Mouse (Mus musculus) limb, embryonic 11.5 days (tissue): ENCODE data around the gene Grik4. TPM values are rescaled to one million over a fixed set of nuclear protein-coding genes. Genes with fewer than 3 reads are reported as not detected.

Experiments
- ATAC-seq: fragments of 200-750 bp; cut with Nextera tagmentation; 2 replicates; pipeline ENCODE4 v1.8.0; 2017; ENCODE audit warnings: low read depth; ENCODE audit not compliant: insufficient number of reproducible peaks, low FRiP score, low TSS enrichment
- DNase-seq: peaks from one replicate; pipeline ENCODE4 v3.0.0-alpha.2; 2015; ENCODE audit warnings: low spot score
- H3K27ac ChIP-seq: fragments of 300-500 bp; sonication (generic); replicated peaks from 2 replicates; pipeline ENCODE4 v1.5.1; 2014; ENCODE audit warnings: low read depth, mild to moderate bottlenecking, low read length
- H3K27me3 ChIP-seq: fragments of 300-500 bp; sonication (generic); 2 replicates; pipeline ENCODE4 v1.6.1; 2014; ENCODE audit warnings: mild to moderate bottlenecking, low read length, mixed read lengths; ENCODE audit not compliant: control insufficient read depth, insufficient read depth
- H3K36me3 ChIP-seq: fragments of 300-500 bp; sonication (generic); 2 replicates; pipeline ENCODE4 v1.6.1; 2014; ENCODE audit warnings: mild to moderate bottlenecking, low read length, moderate library complexity, mixed read lengths; ENCODE audit not compliant: control insufficient read depth, insufficient read depth
- H3K4me1 ChIP-seq: fragments of 300-500 bp; sonication (generic); 2 replicates; pipeline ENCODE4 v1.6.1; 2014; ENCODE audit warnings: low read length, mixed read lengths; ENCODE audit not compliant: control insufficient read depth, insufficient read depth
- H3K4me2 ChIP-seq: fragments of 300-500 bp; sonication (generic); 2 replicates; pipeline ENCODE4 v1.6.1; 2014; ENCODE audit warnings: low read depth, mild to moderate bottlenecking, moderate library complexity; ENCODE audit not compliant: severe bottlenecking
- H3K4me3 ChIP-seq: fragments of 300-500 bp; sonication (generic); 2 replicates; pipeline ENCODE4 v1.5.1; 2014; ENCODE audit warnings: low read depth, low read length
- H3K9ac ChIP-seq: fragments of 300-500 bp; sonication (generic); 2 replicates; pipeline ENCODE4 v1.6.1; 2014; ENCODE audit warnings: mild to moderate bottlenecking, low read length
- H3K9me3 ChIP-seq: fragments of 300-500 bp; sonication (generic); 2 replicates; pipeline ENCODE4 v1.6.1; 2016; ENCODE audit warnings: low read length; ENCODE audit not compliant: control insufficient read depth
- WGBS: fragments of 180-500 bp; shearing (Covaris S2); extraction: QIAGEN DNeasy Blood & Tissue Kit; methylation state at CpG from one replicate; pipeline ENCODE4 v1.1.7; 2014; 5-methylcytosine and 5-hydroxymethylcytosine counted together
- polyA plus RNA-seq: library from polyadenylated mRNA; unstranded; fragments of >200 nt; fragmentation: Nextera tagmentation; extraction: Ambion mirVana; gene quantifications from 2 replicates; pipeline ENCODE4 v1.2.1, GENCODE M21; 2014

Grik4 gene
- polyA plus RNA-seq, 1 experiment from 2014 or later: 1.1 TPM

DNA sequence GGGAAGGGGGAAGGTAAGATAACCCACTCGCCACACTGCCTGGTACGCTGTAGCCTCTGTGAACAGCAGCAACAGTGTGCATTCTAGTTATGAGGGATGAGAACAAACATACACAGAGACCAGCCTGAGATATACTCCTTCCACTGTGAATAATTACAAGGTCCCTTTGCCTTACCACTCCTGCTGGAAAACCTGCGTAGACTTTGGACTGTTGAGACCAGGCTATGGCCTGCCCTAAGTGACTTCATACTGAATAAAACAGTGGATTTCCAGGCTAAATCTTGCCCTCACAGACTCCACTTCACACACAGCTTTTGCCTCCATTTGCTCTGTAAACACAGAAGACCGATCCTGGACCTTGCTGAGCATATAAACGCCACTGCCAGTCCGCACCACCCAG is 94.2 kb downstream of the Grik4 start:
- Histone ChIP-seq H3K36me3 (no peaks in the 10 kb centered on the region), H3K27me3 (no peaks in the 10 kb centered on the region), H3K4me2 (no peak overlapping the region), H3K4me3 (no peak overlapping the region), H3K4me1 (peaks cover 8% of the 10 kb centered on the region; the same call in 1 of the 2 replicates), H3K9me3 (no peaks in the 10 kb centered on the region), H3K9ac (no peak overlapping the region), H3K27ac (no peak overlapping the region)
- ATAC-seq: no peak
- 86% methylated on average over 6 of the region's 6 CpGs for WGBS
- no peak for DNase-seq

DNA sequence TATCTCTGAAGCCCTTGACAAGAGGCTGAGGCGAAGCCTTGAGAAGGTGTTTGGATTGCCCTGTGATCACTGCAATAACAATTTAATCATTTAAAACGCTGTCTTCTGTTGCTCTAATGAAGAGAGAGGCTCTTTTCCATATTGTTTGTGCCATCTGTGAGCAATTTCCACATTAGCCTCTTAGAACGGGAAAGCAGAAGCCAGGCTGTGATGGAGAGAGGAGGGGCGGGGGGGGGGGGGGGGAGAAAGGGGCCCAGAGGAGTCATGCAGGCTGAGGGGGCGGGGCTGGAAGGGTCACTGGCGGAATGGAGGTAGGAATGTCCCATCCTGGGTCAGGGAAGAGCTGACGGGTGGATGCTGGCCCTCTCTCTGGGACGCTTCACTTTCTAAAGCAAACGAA is 96.2 kb downstream of the Grik4 start:
- H3K4me3 ChIP-seq: no peak overlapping the region
- no peaks in the 10 kb centered on the region for H3K27me3 ChIP-seq
- H3K9me3 ChIP-seq: no peaks in the 10 kb centered on the region
- no peak overlapping the region for H3K9ac ChIP-seq
- ATAC-seq: no peak
- 15% methylated on average over 8 of the region's 9 CpGs for WGBS
- H3K4me2 ChIP-seq: no peak overlapping the region
- H3K36me3 ChIP-seq: no peaks in the 10 kb centered on the region
- DNase-seq: peak; percentile 31
- H3K4me1 ChIP-seq: peaks cover 8% of the 10 kb centered on the region; the same call in 1 of the 2 replicates
- H3K27ac ChIP-seq: no peak overlapping the region

DNA sequence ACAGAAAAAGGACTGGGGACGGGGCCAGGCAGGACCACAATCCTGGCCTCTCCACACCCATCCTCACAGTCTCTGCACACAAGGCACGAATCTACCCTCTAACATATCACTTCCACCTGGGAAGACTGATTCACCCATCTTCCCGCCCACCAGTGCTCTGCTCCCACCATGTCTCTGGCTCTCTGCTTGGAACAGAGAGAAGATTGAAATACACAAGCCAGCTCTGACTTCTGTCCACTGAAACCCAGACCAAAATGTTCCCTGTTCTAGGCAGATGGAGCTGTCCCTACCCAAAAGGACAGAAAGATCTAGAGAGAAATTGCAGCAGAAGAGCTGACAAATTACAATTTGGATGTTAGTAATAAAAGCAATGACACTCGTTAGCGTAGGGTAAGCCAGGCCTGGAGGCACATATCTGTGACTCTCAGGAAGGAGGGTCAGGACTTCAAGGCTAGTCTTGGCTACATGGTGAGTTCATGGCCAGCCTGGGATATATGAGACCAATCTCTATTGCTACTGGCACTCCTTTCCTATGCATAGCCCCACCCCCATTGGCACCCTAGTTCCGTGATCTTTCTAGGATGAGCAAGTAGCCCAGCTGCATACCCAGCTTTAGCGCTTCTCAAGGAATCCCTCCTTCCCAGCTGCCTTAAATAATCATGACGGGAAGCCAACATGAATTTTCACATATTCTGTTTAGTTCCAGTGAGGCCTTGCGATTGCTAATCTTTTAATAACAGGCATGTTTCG is 97.4 kb downstream of the Grik4 start:
- WGBS: 64% methylated on average over 10 of the region's 10 CpGs
- peaks cover 8% of the 10 kb centered on the region; the same call in 1 of the 2 replicates for H3K4me1 ChIP-seq
- no peak overlapping the region for H3K4me3 ChIP-seq
- H3K9ac ChIP-seq: no peak overlapping the region
- no peak for ATAC-seq
- no peak overlapping the region for H3K4me2 ChIP-seq
- no peaks in the 10 kb centered on the region for H3K36me3 ChIP-seq
- no peaks in the 10 kb centered on the region for H3K9me3 ChIP-seq
- DNase-seq: no peak
- no peak overlapping the region for H3K27ac ChIP-seq
- no peaks in the 10 kb centered on the region for H3K27me3 ChIP-seq

DNA sequence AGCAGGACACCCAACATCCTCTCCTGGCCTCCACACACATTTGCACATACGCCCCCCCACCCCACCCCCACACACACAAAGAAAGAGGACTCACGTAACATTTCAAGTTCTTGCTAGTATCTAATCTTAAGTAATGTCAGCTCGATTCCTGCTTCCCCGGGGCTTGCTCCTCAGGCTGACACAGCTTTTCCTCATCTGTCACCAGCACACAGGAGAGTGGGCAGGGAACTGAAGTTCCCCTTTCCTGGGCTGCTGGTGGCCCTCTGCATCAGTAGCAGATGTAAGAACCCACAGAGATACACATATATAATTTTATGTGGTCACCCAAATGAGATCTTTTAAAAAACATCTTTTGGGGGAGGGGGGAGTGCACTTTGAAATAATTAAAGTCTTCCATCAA is 98.2 kb downstream of the Grik4 start:
- WGBS: 70% methylated on average over 4 of the region's 4 CpGs
- Histone ChIP-seq H3K4me1 (peaks cover 8% of the 10 kb centered on the region; the same call in 1 of the 2 replicates), H3K4me3 (no peak overlapping the region), H3K36me3 (no peaks in the 10 kb centered on the region), H3K9me3 (no peaks in the 10 kb centered on the region), H3K27me3 (no peaks in the 10 kb centered on the region), H3K9ac (no peak overlapping the region), H3K4me2 (no peak overlapping the region), H3K27ac (no peak overlapping the region)
- ATAC-seq (no peak), DNase-seq (no peak)

DNA sequence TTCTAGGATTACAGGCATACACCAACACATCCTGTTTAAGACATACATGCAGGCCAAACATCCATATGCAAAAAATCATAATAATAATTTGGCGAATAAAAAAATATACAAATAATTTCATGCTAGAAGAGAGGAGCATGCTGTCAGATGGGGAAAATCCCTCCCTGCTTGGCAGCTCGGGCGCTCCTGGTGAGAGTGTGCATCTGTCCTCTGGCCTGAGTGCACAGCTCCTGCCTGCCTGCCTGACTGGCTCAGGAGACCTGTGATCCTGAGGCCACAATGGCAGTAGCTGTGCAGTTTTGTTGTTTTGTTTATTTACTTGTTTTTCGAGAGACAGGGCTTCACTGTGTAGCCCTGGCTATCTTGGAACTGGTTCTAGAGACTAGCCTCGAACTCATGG is 100.0 kb downstream of the Grik4 start:
- no peak for ATAC-seq
- 94% methylated on average over 5 of the region's 5 CpGs for WGBS
- H3K27me3 ChIP-seq: no peaks in the 10 kb centered on the region

DNA sequence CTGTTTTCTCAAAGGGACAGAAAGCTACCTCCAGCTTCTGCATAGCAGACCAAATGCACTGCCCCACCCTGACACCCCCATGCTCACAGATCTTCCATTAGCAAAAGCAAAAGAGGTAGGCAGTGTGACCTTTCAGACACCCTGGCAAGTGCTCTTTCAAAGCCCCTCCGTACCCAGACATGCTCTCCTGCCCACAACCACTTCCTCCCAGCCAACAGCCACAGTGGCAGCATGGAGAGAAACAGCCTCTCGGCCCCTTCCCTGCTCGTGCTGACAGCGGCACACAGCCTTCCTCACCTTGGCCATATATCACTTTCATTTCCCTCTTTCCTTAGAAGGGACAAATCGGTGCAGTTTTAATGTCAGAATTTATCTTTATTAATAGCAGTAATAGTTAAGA is 106.0 kb downstream of the Grik4 start:
- Histone ChIP-seq H3K9me3 (no peaks in the 10 kb centered on the region), H3K4me1 (no peaks in the 10 kb centered on the region), H3K4me2 (no peak overlapping the region), H3K9ac (no peak overlapping the region), H3K27ac (no peak overlapping the region), H3K27me3 (no peaks in the 10 kb centered on the region), H3K4me3 (no peak overlapping the region), H3K36me3 (no peaks in the 10 kb centered on the region)
- 58% methylated on average over 5 of the region's 5 CpGs for WGBS
- DNase-seq: no peak
- no peak for ATAC-seq

More for the DNA sequence above, 100.0 kb downstream of the Grik4 start:
- DNase-seq: no peak
- H3K4me1 ChIP-seq: peaks cover 8% of the 10 kb centered on the region; the same call in 1 of the 2 replicates
- H3K4me2 ChIP-seq: no peak overlapping the region
- no peak overlapping the region for H3K4me3 ChIP-seq
- no peaks in the 10 kb centered on the region for H3K36me3 ChIP-seq
- H3K9ac ChIP-seq: no peak overlapping the region
- H3K27ac ChIP-seq: no peak overlapping the region
- H3K9me3 ChIP-seq: no peaks in the 10 kb centered on the region

DNA sequence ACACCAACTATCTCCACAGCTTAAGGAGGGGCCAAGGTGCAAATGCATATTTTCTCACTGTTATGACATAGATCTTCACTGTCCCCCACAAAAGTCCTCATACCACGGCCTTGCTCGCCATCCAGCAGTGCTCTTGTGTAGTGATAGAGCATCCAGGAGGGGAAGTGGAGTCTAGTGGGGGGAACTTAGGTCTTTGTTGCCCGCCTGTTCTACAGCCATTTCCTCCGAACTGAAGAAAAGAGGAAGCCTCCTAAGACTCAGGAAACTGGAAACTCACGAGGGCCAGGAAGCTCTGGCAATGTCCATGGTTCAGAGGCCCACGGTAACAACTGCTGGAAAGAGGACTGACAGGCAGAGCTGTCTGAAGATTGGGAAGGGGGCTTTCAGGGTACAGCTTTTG is 106.8 kb downstream of the Grik4 start:
- no peak for ATAC-seq
- 79% methylated on average over 6 of the region's 6 CpGs for WGBS

DNA sequence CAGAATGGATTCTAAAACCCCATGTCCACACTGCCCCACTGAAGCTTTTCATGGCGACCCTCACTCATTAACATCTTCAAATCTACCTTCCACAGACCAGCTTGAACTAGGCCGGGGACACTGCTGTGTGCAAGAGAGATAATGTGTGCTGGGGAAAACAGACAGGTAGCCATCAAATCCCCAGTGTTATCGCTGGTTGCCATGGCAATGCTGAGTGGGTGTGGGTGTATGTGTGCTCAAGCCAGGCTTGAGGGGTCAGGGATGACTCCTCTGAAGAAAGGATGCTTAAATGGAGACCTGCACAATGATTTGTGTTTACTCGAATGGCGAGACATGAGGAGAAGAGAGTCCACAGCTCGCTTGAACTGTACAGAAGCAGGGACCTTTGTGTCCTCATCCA is 112.7 kb downstream of the Grik4 start:
- H3K9me3 ChIP-seq: no peaks in the 10 kb centered on the region
- no peak overlapping the region for H3K9ac ChIP-seq
- 90% methylated on average over 6 of the region's 6 CpGs for WGBS
- H3K27ac ChIP-seq: no peak overlapping the region
- H3K27me3 ChIP-seq: no peaks in the 10 kb centered on the region
- H3K4me2 ChIP-seq: no peak overlapping the region
- ATAC-seq (no peak), DNase-seq (no peak)
- no peak overlapping the region for H3K4me3 ChIP-seq
- H3K4me1 ChIP-seq: no peaks in the 10 kb centered on the region
- no peaks in the 10 kb centered on the region for H3K36me3 ChIP-seq

More for the DNA sequence above, 106.8 kb downstream of the Grik4 start:
- no peak overlapping the region for H3K4me2 ChIP-seq
- H3K4me3 ChIP-seq: no peak overlapping the region
- H3K9me3 ChIP-seq: no peaks in the 10 kb centered on the region
- H3K36me3 ChIP-seq: no peaks in the 10 kb centered on the region
- H3K27me3 ChIP-seq: no peaks in the 10 kb centered on the region
- no peaks in the 10 kb centered on the region for H3K4me1 ChIP-seq
- no peak overlapping the region for H3K9ac ChIP-seq
- no peak for DNase-seq
- no peak overlapping the region for H3K27ac ChIP-seq

DNA sequence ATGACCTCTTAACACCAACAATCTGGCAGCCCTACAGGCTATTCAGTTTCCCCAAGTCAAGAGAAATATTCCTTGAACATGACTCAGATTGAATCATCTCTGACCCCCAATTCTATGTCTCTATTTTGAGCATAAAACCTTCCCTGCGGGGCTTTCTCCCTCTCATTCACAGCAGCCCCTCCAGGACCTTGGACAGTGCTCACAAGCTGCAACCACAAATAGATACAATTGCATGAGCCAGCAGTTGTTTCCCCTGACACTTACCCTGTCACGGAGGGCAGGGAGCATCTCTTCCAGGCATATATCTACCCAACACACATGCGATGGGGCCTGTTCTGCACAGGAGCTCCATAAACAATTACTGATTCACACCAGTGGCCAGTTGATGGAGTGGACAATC is 125.0 kb downstream of the Grik4 start:
- no peaks in the 10 kb centered on the region for H3K36me3 ChIP-seq
- no peaks in the 10 kb centered on the region for H3K9me3 ChIP-seq
- no peaks in the 10 kb centered on the region for H3K27me3 ChIP-seq
- H3K27ac ChIP-seq: no peak overlapping the region
- 53% methylated on average over 3 of the region's 3 CpGs for WGBS
- no peaks in the 10 kb centered on the region for H3K4me1 ChIP-seq
- H3K9ac ChIP-seq: no peak overlapping the region
- peak; percentile 68 for DNase-seq
- no peak for ATAC-seq
- H3K4me2 ChIP-seq: no peak overlapping the region
- no peak overlapping the region for H3K4me3 ChIP-seq
